Mouse (Mus musculus): ENCODE results near the gene Dlx4. TPM values are rescaled to one million over a fixed set of nuclear protein-coding genes. Genes with fewer than 3 reads are reported as not detected.

The Dlx4 gene
- polyA plus RNA-seq, 1 experiment from 2014 or later, result not detected

DNA sequence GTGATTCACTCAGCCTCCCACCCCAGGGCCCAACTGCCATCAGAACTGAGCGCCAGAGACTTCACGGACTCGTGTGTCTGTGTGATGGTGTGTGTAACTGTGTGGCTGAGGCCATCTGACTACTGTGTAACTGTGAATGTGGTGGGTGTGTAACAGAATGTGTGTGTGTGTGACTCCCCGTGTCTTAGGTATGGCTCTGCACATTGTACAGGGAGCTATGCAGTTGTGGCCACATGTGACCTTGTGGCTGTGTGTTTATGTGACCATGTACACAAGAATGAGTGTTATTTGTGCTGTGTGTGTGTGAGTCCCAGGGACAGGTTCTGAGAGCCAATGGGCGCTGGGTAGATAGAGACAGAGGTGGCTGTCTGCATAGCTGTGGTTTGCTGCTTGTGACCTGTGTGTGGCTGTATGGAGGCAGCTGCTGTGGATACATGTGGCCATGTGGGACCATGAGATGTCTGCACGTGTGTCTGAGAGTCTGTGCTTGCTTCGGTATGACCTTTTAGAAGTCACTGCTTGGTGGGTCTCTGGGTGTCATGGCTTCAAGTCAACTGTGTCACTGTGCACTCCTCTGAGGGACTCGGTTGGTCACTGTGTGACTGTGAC lies 13.8 kb upstream of the Dlx4 start:
- H3K9me3 ChIP-seq (replicated peaks; ENCODE audit: control insufficient read depth, low read length), result no peaks in the 10 kb centered on the region
- no peaks in the 10 kb centered on the region for H3K27me3 ChIP-seq (replicated peaks; ENCODE audit: control insufficient read depth, insufficient read depth, low read length)
- no peak overlapping the region for H3K4me3 ChIP-seq (ENCODE audit: low read depth, low read length)
- H3K9ac ChIP-seq (ENCODE audit: low read length), result no peak overlapping the region
- DNase-seq (ENCODE audit: low spot score), result no peak
- no peak overlapping the region for H3K4me2 ChIP-seq (ENCODE audit: low read length)
- WGBS, result 87% methylated on average over 8 of the region's 8 CpGs
- no peaks in the 10 kb centered on the region for H3K4me1 ChIP-seq (ENCODE audit: control insufficient read depth, insufficient read depth, low read length)
- no peak overlapping the region for H3K27ac ChIP-seq (ENCODE audit: low read depth, low read length)
- no peak for ATAC-seq
- H3K36me3 ChIP-seq (ENCODE audit: control insufficient read depth, insufficient read depth, low read length), result no peaks in the 10 kb centered on the region

DNA sequence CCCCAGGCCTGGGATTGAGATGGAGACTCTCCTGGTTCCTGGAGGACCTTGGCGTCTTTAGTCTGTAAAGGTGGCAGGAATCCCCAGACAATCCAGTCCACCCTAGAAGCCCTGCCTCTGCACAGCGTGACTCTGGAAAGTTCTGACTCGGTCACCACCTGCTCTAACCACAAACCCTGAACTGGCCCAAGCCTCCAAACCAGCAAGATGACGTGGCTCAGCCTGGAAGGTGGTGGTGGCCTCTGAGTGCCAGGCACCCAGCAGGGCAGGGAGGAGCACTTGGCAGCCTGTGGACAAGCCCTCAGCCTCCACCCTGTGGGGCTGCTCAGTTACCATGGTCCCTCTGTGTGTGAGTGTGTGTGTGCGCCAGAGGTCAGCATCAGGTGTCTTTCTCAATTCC lies 11.8 kb upstream of the Dlx4 start:
- H3K27me3 ChIP-seq (replicated peaks; ENCODE audit: control insufficient read depth, insufficient read depth, low read length), result no peaks in the 10 kb centered on the region; the same call in 1 of the 2 replicates
- no peak for DNase-seq (ENCODE audit: low spot score)
- no peaks in the 10 kb centered on the region for H3K9me3 ChIP-seq (replicated peaks; ENCODE audit: control insufficient read depth, low read length)
- H3K9ac ChIP-seq (ENCODE audit: low read length), result no peak overlapping the region
- no peak overlapping the region for H3K4me3 ChIP-seq (ENCODE audit: low read depth, low read length)
- H3K36me3 ChIP-seq (ENCODE audit: control insufficient read depth, insufficient read depth, low read length), result no peaks in the 10 kb centered on the region
- 73% methylated on average over 5 of the region's 5 CpGs for WGBS
- no peak for ATAC-seq
- no peaks in the 10 kb centered on the region for H3K4me1 ChIP-seq (ENCODE audit: control insufficient read depth, insufficient read depth, low read length)
- H3K4me2 ChIP-seq (ENCODE audit: low read length), result no peak overlapping the region
- no peak overlapping the region for H3K27ac ChIP-seq (ENCODE audit: low read depth, low read length)

DNA sequence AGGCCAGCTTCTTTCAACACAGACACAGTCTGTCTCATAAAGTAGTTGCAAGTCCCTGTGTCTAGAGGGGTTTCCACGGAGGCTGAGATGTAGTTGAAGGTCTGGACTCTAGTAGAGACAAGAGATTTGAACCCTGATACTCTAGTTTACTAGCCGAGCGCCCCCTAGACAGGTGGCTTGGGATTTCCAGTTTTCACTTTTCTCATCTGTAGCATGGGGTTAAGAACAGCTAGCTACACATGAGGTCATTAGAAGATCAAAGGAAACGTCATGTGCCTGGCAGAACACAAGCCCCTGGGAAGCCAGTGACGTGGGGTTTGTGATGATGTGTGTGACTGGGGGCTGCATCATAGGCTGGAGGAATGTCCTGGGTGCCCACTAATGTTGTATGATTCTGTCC lies 11.3 kb upstream of the Dlx4 start:
- DNase-seq (ENCODE audit: low spot score), result no peak
- Histone ChIP-seq H3K27ac (ENCODE audit: low read depth, low read length) (no peak overlapping the region), H3K27me3 (replicated peaks; ENCODE audit: control insufficient read depth, insufficient read depth, low read length) (peaks cover under 1% of the 10 kb centered on the region; the same call in 1 of the 2 replicates), H3K36me3 (ENCODE audit: control insufficient read depth, insufficient read depth, low read length) (no peaks in the 10 kb centered on the region), H3K4me1 (ENCODE audit: control insufficient read depth, insufficient read depth, low read length) (no peaks in the 10 kb centered on the region), H3K9me3 (replicated peaks; ENCODE audit: control insufficient read depth, low read length) (no peaks in the 10 kb centered on the region), H3K4me2 (ENCODE audit: low read length) (no peak overlapping the region), H3K9ac (ENCODE audit: low read length) (no peak overlapping the region), H3K4me3 (ENCODE audit: low read depth, low read length) (no peak overlapping the region)
- 60% methylated on average over 5 of the region's 5 CpGs for WGBS
- ATAC-seq, result no peak

DNA sequence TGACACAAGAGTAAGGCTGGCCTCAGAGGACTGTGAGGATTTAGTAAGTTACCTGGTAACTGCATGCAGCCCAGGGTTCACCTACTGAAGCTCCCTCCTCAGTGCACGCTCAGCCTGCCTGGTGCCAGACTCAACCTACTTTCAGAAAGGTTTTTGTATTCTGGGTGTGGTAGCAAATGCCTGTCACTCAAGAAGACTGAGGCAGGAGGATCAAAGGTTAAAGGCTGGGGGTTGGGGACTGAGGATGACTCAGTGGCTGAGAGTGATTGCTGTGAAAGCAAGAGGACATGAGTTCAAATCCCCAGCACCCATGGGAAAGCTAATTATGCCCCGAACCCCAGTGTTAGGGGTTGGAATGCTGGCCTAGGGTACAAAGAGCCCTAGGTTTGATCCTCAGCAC lies 9.4 kb upstream of the Dlx4 start:
- no peak overlapping the region for H3K9ac ChIP-seq (ENCODE audit: low read length)
- no peak overlapping the region for H3K4me3 ChIP-seq (ENCODE audit: low read depth, low read length)
- no peak overlapping the region for H3K4me2 ChIP-seq (ENCODE audit: low read length)
- H3K27me3 ChIP-seq (replicated peaks; ENCODE audit: control insufficient read depth, insufficient read depth, low read length), result peaks cover 19% of the 10 kb centered on the region
- DNase-seq (ENCODE audit: low spot score) (no peak), ATAC-seq (no peak)
- H3K27ac ChIP-seq (ENCODE audit: low read depth, low read length), result no peak overlapping the region
- H3K4me1 ChIP-seq (ENCODE audit: control insufficient read depth, insufficient read depth, low read length), result no peaks in the 10 kb centered on the region; the same call in 1 of the 2 replicates
- no peaks in the 10 kb centered on the region for H3K9me3 ChIP-seq (replicated peaks; ENCODE audit: control insufficient read depth, low read length)
- no peaks in the 10 kb centered on the region for H3K36me3 ChIP-seq (ENCODE audit: control insufficient read depth, insufficient read depth, low read length)
- 84% methylated on average over 2 of the region's 2 CpGs for WGBS

DNA sequence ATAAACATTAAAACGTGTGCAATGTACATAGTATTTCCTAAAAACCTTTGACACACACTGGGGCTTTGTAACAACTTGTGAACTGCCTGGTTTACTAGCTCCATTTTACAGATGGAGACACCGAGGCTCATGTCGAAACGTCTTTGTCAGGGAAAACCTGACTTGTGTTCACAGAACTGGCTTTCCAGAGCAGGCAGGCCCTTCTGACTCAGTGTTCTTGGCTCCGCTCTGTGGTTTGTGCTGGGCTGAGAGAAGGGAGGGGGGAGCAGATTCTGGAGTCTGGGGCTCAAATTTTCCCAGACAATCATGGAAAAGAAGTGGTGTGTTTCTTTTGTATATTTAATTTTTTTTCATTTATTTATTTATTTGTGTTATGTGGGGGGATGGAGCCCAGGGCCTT lies 7.6 kb upstream of the Dlx4 start:
- Histone ChIP-seq H3K4me1 (ENCODE audit: control insufficient read depth, insufficient read depth, low read length) (no peaks in the 10 kb centered on the region; the same call in 1 of the 2 replicates), H3K27ac (ENCODE audit: low read depth, low read length) (no peak overlapping the region), H3K36me3 (ENCODE audit: control insufficient read depth, insufficient read depth, low read length) (no peaks in the 10 kb centered on the region), H3K4me3 (ENCODE audit: low read depth, low read length) (no peak overlapping the region), H3K9ac (ENCODE audit: low read length) (no peak overlapping the region), H3K9me3 (replicated peaks; ENCODE audit: control insufficient read depth, low read length) (no peaks in the 10 kb centered on the region), H3K4me2 (ENCODE audit: low read length) (no peak overlapping the region), H3K27me3 (replicated peaks; ENCODE audit: control insufficient read depth, insufficient read depth, low read length) (peaks cover 35% of the 10 kb centered on the region)
- WGBS, result 79% methylated on average over 5 of the region's 5 CpGs
- ATAC-seq (no peak), DNase-seq (ENCODE audit: low spot score) (no peak)

DNA sequence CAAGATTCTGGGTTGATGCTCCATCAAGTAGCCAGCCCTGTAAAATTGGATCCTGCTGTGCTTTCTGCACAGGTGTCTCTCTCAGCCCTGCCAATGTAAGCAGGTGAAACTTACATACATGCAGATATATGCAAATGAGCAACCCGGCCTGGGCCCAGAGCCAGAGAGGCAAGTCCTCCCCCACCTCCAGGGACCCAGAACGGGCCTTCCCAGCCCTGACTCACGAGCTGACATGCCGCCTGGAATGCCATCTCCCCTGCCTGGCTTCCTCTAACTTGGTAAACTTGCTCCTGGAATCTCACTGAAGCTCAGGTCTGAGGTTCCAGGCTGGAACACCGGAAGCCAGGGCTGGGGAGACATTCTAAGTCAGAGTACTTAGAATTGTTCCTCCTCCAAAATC lies 7.1 kb upstream of the Dlx4 start:
- H3K36me3 ChIP-seq (ENCODE audit: control insufficient read depth, insufficient read depth, low read length), result no peaks in the 10 kb centered on the region
- peaks cover 41% of the 10 kb centered on the region for H3K27me3 ChIP-seq (replicated peaks; ENCODE audit: control insufficient read depth, insufficient read depth, low read length)
- WGBS, result 26% methylated on average over 5 of the region's 5 CpGs
- H3K27ac ChIP-seq (ENCODE audit: low read depth, low read length), result no peak overlapping the region
- H3K9ac ChIP-seq (ENCODE audit: low read length), result no peak overlapping the region
- H3K4me1 ChIP-seq (ENCODE audit: control insufficient read depth, insufficient read depth, low read length), result no peaks in the 10 kb centered on the region; the same call in 1 of the 2 replicates
- ATAC-seq, result no peak
- no peak overlapping the region for H3K4me3 ChIP-seq (ENCODE audit: low read depth, low read length)
- H3K9me3 ChIP-seq (replicated peaks; ENCODE audit: control insufficient read depth, low read length), result no peaks in the 10 kb centered on the region
- no peak overlapping the region for H3K4me2 ChIP-seq (ENCODE audit: low read length)
- DNase-seq (ENCODE audit: low spot score), result no peak

DNA sequence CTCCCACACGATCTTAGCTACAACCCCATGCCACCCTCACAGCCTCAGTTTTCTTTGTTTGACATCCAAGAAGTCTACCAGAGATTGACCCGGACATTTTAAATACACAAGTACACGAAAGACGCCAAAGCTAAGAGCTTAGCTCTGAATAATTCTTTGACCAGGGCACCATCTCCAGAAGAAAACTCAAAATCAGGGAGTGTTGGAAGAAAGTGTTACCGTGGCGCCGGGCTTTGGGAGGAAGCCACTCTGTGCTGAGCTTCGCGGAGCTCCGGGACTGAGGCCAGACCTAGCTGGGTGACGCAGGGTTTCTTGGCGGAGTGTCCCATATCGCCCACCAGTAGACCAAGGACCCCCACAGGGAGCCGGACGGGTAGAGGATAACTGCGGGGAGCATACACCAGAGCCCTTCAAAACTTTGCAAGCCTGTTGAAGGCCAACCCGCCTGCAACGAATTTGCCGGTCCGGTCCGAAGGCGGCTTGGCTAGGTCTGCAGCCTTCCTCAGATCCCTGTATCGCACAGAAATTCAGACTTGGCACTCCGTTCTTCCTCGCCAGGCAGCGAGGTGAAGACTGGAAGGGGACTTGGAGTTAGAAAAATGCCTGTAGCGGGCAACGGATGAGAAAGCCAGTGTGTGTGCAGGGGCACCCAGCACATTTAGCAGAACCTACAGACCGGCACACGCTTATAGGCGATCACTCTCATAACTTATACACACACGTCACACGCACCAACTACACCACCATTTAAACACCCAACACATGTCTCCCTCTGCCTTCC lies 4.4 kb upstream of the Dlx4 start:
- Histone ChIP-seq H3K9ac (ENCODE audit: low read length) (no peak overlapping the region), H3K9me3 (replicated peaks; ENCODE audit: control insufficient read depth, low read length) (no peaks in the 10 kb centered on the region), H3K4me2 (ENCODE audit: low read length) (no peak overlapping the region), H3K27ac (ENCODE audit: low read depth, low read length) (no peak overlapping the region), H3K4me3 (ENCODE audit: low read depth, low read length) (no peak overlapping the region), H3K4me1 (ENCODE audit: control insufficient read depth, insufficient read depth, low read length) (peaks cover 6% of the 10 kb centered on the region), H3K36me3 (ENCODE audit: control insufficient read depth, insufficient read depth, low read length) (no peaks in the 10 kb centered on the region), H3K27me3 (replicated peaks; ENCODE audit: control insufficient read depth, insufficient read depth, low read length) (peaks cover 67% of the 10 kb centered on the region)
- DNase-seq (ENCODE audit: low spot score), result no peak
- under 1% methylated on average over 33 of the region's 33 CpGs for WGBS
- ATAC-seq, result no peak

DNA sequence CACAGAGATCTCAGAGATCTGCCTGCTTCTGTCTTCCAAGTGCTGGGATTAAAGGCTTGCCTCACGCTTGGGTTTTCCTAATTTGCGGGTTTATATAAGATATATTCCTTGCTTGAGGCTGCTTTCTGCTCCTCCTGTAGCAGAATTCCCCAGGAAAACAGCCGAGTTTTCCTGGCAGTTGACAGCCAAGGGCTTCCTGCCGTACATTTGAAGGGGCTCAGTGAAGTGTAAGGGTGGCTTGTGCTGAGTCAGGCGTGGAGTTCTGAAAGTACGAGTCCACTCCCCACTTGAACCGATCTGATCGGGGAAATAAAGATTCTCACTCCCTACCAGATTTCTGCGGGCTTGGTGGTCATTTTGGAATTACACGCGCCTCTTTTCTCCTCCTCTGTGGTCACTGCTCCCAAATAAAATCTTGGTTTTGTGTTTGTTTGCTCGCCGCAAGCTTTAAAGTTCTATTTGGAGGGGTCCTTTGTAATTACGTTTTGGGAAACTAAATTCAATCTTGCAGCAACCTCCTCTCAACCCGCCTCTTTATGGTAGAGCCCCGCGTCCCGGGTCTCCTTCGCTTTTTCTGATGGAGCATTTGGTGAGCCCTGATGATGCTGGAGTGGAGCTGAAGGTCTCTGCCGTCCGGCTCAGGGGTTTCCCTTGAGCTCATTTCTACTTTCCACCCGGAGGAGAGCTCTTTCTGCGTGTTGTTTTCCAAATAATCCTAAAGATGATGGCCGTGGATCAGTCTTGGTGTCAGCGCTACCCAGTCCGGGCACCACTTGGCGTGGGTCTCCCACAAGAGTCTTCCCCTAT lies 3.6 kb upstream of the Dlx4 start:
- Histone ChIP-seq H3K4me1 (ENCODE audit: control insufficient read depth, insufficient read depth, low read length) (peaks cover 9% of the 10 kb centered on the region), H3K27me3 (replicated peaks; ENCODE audit: control insufficient read depth, insufficient read depth, low read length) (peaks cover 74% of the 10 kb centered on the region), H3K9ac (ENCODE audit: low read length) (no peak overlapping the region), H3K4me2 (ENCODE audit: low read length) (no peak overlapping the region), H3K9me3 (replicated peaks; ENCODE audit: control insufficient read depth, low read length) (no peaks in the 10 kb centered on the region), H3K4me3 (ENCODE audit: low read depth, low read length) (no peak overlapping the region), H3K27ac (ENCODE audit: low read depth, low read length) (no peak overlapping the region), H3K36me3 (ENCODE audit: control insufficient read depth, insufficient read depth, low read length) (no peaks in the 10 kb centered on the region)
- WGBS, result under 1% methylated on average over 27 of the region's 27 CpGs
- DNase-seq (ENCODE audit: low spot score) (no peak), ATAC-seq (no peak)

Data from forebrain, embryonic 14.5 days (tissue).